8 mouse cellular contexts compared by ENCODE assay signal in the genomic region with DNA sequence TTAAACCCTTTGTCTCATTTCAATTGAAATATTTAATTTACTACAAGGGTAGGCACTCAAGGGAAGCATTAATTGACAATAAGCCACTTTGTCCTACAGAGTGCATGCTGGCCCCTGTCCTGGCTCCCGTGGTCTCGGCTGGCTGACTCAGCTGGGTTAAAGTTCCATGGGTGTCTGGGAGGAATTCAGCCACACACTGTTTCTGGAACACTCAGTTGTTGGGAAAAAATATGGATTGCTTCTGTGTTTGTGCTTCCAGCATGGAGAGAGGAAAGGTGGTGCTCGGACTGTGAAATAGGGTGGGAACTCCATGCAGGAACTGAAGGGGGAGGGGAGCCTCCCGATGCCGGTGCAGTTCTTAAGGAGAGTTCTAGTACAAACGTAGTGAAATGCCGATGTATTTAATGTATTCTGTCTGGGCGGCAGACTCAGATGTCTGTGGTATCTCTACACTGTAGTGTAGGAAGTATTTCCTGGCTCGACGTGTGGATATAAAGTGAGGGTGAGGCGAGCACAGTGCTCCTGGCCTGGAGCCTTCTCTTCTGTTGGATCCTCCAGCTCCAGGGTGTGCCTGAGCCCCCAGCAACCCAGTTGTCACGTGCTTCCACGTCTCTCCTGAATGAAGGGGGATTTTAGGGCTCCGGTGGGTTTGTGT.
DNase-seq lines count a peak whose midpoint lies in the region; ATAC-seq and TF ChIP-seq lines count a peak whose summit lies in the region.

No protein-coding gene starts in this region.

- H3K9me3 ChIP-seq in lung, postnatal 0 days (ENCODE audit: low read length) = no peaks in the 10 kb centered on the region
- no peaks in the 10 kb centered on the region for H3K9me3 ChIP-seq in stomach, embryonic 15.5 days

- H3K4me1 ChIP-seq in lung, postnatal 0 days (ENCODE audit: insufficient read depth, low read depth, low read length) = peaks cover 11% of the 10 kb centered on the region; the same call in 1 of the 2 replicates
- H3K4me1 ChIP-seq in lung, adult 2 months (ENCODE audit: control insufficient read depth, insufficient read depth, low read length) = peaks cover 5% of the 10 kb centered on the region; the same call in 1 of the 2 replicates
- peaks cover 19% of the 10 kb centered on the region; the same call in 1 of the 2 replicates for H3K4me1 ChIP-seq in stomach, embryonic 15.5 days

- H3K36me3 ChIP-seq in lung, postnatal 0 days (ENCODE audit: insufficient read depth, low read length) = no peaks in the 10 kb centered on the region
- H3K36me3 ChIP-seq in stomach, embryonic 15.5 days = no peaks in the 10 kb centered on the region

- TF ChIP-seq POLR2A in lung, adult 2 months (IDR thresholded peaks at IDR 0.05; ENCODE audit: borderline replicate concordance, extremely low read depth, low read depth, low read length) = no peak

- DNase-seq in adrenal gland, postnatal 14 days = peak; percentile 46
- DNase-seq in adrenal gland, adult 2 months = no peak
- DNase-seq in lung, postnatal 0 days (ENCODE audit: low spot score) = peak; percentile 42
- DNase-seq in lung, adult 2 months = no peak
- peak; percentile 74 for DNase-seq in kidney, adult 9 months
- no peak for DNase-seq in ovary, postnatal 14 days (ENCODE audit: low spot score)

- TF ChIP-seq EP300 in lung, postnatal 0 days (IDR thresholded peaks at IDR 0.05) = no peak

- no peaks in the 10 kb centered on the region for H3K27me3 ChIP-seq in lung, postnatal 0 days (replicated peaks; ENCODE audit: insufficient read depth, low read length)
- no peaks in the 10 kb centered on the region for H3K27me3 ChIP-seq in stomach, embryonic 15.5 days (replicated peaks)

- no peak overlapping the region for H3K9ac ChIP-seq in lung, postnatal 0 days (replicated peaks; ENCODE audit: low read depth)
- H3K9ac ChIP-seq in stomach, embryonic 15.5 days = no peak overlapping the region

- ATAC-seq in lung, postnatal 0 days = peak; percentile 11; the same call in 1 of the 2 replicates
- ATAC-seq in stomach, embryonic 15.5 days (ENCODE audit: insufficient read depth, low FRiP score, low read depth) = peak; percentile 51; the same call in 1 of the 2 replicates
- no peak for ATAC-seq in megakaryocyte progenitor cell, adult 5-6 weeks (replicated peaks; ENCODE audit: poor library complexity)

- H3K4me2 ChIP-seq in lung, postnatal 0 days (replicated peaks; ENCODE audit: low read depth, low read length) = no peak overlapping the region
- no peak overlapping the region for H3K4me2 ChIP-seq in stomach, embryonic 15.5 days

- H3K4me3 ChIP-seq in lung, postnatal 0 days (ENCODE audit: low read depth, low read length) = no peak overlapping the region
- no peak overlapping the region for H3K4me3 ChIP-seq in lung, adult 2 months (replicated peaks; ENCODE audit: extremely low read depth, low read depth, low read length)
- H3K4me3 ChIP-seq in stomach, embryonic 15.5 days (replicated peaks) = no peak overlapping the region

- no peak for TF ChIP-seq CTCF in lung, postnatal 0 days (IDR thresholded peaks at IDR 0.05)
- TF ChIP-seq CTCF in lung, adult 2 months (IDR thresholded peaks at IDR 0.05; ENCODE audit: insufficient read depth, low read length) = no peak

- WGBS in lung, postnatal 0 days = 30% methylated on average over 14 of the region's 14 CpGs
- 45% methylated on average over 14 of the region's 14 CpGs for WGBS in lung, adult 2 months
- 41% methylated on average over 14 of the region's 14 CpGs for WGBS in stomach, embryonic 15.5 days

- H3K27ac ChIP-seq in lung, postnatal 0 days (ENCODE audit: low read length) = 0 out of 2 replicates have a peak overlapping the region, but pooled peaks have one; percentile 2
- H3K27ac ChIP-seq in stomach, embryonic 15.5 days = peak overlapping the region; percentile 69

Comparison
In these comparisons a context has a peak if more than half of its experiments do, and no peak if none do; other contexts are left out.
1. DNase-seq: peak in adrenal gland, postnatal 14 days (single experiment), lung, postnatal 0 days (single experiment) and kidney, adult 9 months (single experiment); none in adrenal gland, adult 2 months (single experiment), lung, adult 2 months (single experiment) and ovary, postnatal 14 days (single experiment).